Mouse (Mus musculus) frontal cortex, postnatal 10 days (tissue): ENCODE measurements around the gene Tgfbr3l.
"Not testable (repeated sequence)": the region's sequence is repeated elsewhere in the genome, so short reads cannot be mapped to it uniquely, and the experiment has no call there.

Source experiments
- DNase-seq, 2 experiments: peaks; one replicate each; pipeline ENCODE4 v3.0.0; 2022; ENCODE audit warnings: low spot score in 2 of 2, mixed read lengths in 1 of 2

Gene Tgfbr3l

DNA sequence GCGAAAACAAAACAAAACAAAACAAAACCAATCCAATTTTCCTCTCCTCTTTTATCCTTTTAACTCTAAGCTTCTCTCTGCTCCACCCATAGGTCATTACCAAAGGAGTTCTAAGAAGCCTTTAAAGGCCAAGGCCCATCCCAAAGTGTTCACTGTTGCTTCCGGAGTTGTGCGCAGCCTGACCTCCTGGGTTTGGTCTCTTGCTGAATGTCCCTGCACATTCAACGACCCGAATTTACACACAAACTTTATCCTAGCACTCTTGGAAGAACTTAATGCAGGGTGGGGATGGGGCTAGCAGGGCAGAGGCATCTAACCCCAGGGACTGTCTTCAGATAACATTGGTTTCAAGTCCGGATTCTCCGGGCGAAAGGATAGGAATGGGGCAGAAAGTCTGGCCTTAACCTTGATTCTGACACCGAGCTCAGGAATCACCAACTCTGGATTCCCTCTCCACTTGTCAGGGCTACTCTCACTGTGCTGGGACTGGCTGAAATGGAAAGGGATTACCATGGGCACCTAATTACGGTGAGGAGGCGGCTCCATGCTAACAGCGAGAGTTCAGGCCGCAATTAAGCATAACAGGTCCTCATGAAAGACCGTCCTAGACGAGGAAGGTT lies 10.1 kb upstream of the Tgfbr3l start:
- no peak for DNase-seq

DNA sequence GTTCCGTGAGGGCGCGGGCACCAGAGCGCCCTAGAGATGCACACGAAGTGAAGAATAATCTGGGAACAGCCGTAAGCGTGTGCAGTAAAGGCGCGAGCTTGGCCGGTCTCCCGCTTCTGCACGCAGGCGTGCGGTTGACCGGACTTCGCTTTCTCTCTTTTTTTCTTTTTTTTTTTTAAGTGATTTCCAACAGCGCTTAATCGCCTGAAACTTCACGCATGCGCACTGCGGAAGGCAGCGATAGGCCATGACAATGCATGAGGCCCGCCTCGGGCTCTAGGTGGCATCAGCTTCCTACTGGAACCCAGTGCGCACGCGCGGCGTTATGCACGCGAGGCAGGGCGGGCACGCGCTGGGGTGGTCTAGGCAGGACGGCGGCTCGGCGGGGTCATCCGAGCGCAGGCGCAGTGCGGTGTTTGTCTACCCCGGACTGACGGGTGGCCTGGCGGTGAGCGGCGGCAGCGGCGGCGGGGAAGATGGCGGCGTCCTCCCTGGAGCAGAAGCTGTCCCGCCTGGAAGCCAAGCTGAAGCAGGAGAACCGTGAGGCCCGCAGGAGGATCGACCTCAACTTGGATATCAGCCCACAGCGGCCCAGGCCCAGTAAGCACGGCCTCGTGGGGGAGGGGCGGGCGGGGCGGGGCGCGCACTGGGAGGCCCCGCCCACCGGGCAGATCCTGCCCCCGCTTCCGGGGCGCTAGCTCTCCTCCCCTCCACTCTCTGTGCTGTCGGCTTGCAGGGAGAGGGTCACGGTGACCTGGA lies 9.4 kb upstream of the Tgfbr3l start, which contains the start of the genes Map2k7 and Gm49320:
Gene Map2k7 (plus strand): TSS at position 307 of the 759 bp plus-strand sequence.
Gene Gm49320 (plus strand): TSS at position 432 of the 759 bp plus-strand sequence.
- peak; percentile 100 for DNase-seq

DNA sequence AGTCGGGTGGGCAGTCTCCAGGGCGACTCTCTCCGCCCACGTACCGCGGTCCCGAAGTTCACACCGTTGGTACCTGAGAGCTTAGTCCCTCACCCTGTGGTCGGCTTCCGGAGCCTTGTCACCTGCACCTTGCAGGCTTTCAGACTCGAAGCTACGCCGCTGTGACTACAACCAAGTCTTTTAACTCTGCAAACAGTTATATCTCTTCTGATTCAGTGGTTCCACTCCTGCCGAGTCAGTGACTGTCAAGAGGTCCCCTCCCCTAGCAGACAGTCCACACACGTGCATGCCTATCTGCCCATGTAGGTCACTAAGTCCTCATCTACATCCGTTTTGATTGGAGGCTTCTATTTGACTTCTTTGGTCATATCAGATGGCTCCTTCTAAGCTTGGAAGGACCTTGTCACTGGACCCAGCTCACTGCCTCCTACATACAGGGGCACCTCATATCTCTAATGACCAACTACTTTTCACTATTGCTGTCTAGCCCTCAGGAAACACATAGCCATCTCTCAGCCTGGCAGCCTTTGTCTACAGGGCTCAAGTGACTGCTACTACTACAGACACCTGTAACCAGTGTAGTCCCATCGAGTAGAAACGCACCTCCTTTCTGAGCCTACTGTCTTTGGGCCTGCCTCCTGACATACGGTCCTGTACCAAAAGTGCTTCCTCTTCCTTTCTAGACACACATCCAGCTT lies 8.7 kb upstream of the Tgfbr3l start:
- DNase-seq = no peak

DNA sequence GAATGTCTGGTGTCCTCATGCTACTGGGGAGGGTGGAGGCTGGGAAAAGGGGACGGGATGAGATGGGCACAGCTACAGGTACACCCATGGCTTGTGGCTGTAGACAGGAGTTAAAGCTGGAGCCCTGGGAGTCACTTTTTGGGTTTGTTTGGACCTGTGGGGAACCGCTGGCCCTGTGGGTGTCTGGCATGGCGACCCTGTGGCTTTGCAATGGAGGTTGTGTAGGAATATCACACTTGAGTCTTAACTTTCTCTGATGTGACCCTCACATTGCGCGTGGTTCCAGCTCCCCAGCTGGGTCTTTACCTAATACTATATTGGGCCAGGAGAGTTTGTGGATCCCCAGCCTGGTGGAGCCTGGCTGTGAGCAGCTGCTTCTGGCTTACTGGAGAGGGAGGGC lies 3.0 kb upstream of the Tgfbr3l start:
- no peak for DNase-seq

DNA sequence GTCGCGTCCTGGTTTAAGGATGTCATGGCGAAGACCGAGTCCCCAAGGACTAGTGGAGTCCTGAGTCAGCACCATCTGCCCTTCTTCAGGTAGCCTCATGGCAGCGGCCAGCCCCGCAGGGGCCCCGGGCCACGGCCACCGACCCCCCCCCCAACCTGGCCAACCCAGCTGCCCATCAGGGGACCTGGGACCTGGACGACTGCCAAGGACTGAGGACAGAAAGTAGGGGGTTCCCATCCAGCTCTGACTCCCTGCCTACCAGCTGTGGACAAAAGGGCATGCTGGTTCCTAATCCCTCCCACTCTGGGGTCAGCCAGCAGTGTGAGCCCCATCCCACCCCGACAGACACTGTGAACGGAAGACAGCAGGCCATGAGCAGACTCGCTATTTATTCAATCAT lies 2.3 kb upstream of the Tgfbr3l start:
- peak in 1 of 2 experiments; percentile 15 for DNase-seq

DNA sequence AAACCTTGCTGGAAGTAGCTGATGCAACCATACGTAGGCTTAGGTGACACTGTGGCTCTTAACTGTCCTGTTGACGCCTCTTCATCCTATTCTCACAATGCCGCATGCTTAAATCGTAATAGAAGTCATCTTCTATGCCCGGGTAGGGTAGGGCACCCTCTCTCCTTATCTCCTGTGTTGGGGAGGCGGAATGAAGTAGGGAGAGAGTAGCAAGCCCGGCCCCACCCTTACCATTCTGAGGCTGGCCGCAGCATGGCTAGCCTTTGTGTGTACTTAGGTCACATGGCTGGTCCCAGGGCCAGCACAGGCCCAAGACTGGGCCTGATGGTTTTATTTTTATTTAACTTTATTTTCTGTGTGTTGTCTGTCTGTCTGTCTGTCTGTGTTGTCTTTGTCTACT lies 773 bp upstream of the Tgfbr3l start:
- DNase-seq = no peak

DNA sequence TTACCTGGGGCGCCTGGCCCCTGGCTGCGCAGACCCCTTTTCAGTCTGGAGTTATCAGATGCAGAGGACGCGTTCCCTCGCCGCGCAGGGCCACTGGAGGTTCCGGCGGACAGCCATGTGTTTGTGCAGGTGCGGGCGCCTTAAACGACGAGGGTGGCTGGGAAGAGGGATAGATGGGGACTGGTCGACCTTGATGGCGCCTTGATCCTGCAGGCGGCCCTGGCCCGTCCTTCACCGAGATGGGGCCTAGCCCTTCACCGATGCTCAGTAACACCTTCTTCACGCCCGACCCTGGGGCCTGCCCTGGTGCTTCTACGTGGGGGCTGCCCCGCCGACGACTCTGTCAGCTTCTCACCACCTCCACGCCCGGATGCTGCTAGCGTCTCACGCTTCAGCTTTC lies 1.2 kb downstream of the Tgfbr3l start:
- DNase-seq = no peak

DNA sequence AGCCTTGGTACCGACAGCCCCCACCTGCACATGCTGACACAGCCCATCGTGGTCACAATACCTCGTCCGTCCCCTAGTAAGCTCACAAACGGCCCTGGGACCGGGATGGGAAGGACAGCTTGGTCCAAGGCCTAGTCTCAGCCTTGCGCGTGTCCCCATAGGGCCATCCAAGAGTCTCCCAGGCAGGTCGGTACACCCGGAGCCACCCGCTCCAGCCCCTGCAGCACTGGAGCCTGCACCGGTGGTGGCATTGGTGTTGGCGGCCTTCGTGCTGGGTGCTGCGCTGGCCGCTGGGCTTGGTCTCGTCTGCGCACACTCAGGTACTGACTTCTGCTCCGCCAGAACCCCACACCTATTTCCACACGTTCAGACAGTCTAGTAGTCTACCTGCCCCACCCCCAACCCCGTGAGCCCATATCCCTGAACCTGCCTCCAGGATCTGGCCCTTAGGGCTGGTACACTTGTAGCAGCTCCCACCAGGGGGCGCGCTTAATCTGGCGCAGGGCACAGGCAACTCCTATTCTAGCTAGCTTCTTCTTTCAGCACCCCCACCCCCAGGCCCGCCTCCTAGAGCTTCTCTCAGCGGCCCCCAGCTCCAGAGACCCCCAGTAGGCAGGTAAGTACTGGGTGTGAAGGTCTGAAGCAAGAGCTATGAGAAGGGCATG lies 2.4 kb downstream of the Tgfbr3l start:
- peak; percentile 82 to 84 for DNase-seq

DNA sequence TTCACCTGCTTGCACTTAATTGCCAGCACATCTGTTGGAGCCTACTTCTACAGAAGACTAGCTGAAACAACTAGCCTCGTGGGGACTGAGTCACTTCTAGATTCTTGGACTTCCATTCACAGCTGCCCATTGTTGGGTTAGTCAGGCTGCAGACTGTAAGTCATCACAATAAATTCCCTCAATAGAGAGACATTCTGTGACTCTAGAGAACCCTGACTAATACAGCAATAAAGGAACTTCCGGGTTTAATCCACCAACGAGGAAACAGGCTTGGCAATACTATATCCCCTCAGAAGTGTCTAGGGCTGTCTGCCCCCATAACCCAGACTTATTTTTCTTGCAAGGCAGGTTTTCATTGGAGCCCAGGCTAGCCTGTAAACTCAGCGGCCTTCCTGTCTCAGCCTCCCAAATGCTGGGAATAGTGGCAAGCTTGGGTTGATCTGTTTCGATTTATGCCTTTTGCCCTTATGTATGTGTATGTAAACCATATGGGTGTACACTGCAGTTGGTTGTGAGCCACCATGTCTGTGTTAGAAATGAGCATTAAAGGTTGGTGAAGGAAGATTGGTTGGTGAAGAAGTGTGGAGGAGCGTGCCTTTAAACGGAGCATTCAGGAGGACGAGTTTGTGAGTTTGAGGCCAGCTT lies 4.2 kb downstream of the Tgfbr3l start:
- peak in 1 of 2 experiments; percentile 14 for DNase-seq

DNA sequence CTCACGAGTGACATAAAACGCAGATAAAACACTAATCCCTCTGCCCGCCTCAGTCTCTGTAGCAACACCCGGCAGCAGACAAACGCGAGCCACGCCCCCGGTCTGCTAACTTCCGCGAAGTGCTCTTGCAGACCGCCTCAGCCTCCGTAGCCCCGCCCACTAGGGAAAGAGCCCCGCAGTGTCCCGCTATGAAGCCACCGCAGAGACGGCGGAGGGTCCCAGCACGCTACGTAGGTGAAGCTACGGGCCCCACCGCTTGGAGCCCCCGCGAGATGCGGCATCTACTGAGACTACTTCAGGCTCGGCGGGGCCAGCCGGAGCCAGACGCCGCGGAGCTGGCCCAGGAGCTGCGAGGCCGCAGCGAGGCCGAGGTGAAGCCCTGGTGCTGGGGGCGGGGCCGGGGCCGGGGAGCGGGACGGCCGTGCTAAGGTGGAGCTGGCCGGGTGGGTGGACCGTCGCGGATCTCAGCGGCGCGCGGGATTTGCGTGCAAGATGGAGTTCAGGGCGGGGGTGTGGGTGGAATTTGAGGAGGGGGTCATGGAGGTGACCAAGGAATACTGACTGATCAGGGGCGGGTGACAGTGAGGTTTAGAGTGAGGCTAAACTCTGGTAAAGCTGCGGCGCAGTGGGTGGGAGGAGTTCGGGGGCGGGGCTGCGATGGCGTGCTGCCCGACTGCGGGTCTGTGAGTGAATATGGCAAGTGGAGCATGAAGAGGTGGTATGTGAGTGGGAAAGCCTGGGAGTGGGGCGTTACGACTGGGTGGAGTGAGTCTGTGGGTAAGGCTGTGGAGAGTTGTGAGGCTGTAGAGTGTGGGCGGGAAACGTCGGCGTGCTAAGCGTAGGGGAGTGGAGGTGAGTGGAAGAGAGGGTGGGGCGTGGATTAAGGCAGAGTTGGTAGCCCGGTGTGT lies 5.2 kb downstream of the Tgfbr3l start, which contains the start of gene Snapc2:
Gene Snapc2 (plus strand): TSS at position 147 of the 908 bp plus-strand sequence.
- peak; percentile 90 to 95 for DNase-seq

DNA sequence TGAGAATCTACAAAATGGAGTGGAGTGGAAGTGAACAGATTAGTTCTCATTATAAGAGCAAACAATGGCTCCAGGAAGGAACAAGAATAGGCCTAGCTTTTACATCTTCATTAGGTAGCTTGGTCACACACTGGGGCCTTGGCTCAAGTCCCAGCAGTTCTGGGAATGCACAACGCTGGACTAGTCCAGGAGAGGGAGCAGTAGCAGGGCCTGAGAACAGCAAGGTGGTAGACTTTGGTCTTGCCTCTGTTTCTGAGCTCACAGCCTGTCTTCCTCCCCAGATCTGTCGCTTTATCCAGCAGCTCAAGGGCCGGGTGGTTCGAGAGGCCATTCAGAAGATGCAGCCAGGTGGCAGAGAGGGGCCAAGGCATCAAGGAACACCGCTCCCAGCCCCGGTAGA lies 6.0 kb downstream of the Tgfbr3l start:
- DNase-seq = peak; percentile 67 to 70

DNA sequence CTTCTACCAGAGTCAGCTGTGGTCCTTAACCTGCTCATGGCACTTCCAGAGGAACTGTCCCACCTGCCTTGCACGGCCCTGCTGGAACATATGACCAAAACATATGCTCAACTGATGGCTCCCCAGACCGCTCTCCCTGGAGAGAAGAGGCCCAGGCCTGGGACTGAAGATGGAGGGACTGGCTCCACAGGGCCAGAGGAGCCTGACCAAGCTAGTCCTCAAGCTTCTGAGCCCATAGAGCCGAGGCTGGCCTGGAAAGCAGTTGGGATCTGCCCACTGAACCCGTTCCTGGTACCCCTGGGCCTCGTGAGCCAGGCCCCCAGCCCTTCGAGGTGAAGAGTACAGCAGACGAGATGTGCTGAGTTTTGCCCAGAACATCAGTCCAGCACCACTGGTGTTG lies 7.5 kb downstream of the Tgfbr3l start:
- DNase-seq = not testable (repeated sequence)

DNA sequence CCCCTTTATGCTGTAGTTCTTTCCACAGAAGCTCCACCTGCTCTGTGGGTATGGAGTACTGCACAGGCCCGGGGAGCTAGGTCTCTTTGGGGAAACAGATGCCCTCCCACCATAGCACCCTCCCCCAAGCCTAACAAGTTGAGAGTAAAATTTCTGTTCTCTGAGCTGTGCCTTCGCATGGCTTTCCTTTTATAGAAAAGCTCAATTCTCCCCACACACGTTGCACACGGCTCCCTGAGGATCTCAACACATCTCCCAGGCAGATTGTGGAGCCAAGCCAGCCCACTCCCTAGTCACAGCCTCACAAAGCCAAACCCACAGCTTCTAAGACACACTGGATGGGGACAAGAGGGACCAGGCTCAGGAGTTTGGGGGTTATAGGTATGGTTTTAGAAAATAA lies 8.9 kb downstream of the Tgfbr3l start:
- DNase-seq = peak; percentile 77 to 81

DNA sequence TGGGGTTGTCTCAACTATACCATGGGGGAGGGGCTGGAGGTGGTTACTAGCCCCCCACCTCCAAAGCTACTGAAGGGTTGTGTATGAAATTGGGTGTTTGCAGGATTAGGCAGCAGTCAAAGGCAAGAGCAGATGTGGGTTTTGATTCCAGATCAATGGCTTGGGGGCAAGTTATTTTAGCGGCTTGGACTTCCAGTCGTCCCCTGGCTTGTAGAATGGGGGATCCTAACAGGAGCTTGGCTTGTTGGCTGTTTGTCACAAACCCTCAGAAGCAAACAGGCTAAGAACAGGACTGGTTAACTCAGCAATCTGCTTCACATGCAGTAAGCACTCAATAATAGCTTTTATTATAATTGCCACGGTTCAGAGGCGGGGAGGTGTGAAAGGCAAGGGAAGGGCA lies 9.3 kb downstream of the Tgfbr3l start:
- no peak for DNase-seq

DNA sequence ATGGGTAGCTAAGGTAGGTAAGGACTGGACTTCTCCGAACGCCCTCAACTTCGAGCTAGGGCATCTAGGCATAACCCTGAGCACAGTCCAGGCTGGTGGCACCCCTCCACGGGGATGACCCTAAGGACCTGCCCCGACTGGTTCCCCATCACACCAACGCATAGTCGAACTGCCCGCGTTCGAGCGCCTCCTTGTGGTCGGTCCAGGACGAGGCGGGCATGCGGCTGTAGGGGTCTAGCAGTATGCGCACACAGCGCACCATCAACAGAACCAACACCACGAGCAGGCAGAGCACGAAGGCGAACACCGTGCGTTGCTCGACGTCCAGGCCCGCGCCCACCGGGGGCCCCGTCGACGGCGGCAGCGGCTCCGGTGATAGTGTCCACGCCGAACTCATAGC lies 10.2 kb downstream of the Tgfbr3l start:
- peak; percentile 78 to 86 for DNase-seq

DNA sequence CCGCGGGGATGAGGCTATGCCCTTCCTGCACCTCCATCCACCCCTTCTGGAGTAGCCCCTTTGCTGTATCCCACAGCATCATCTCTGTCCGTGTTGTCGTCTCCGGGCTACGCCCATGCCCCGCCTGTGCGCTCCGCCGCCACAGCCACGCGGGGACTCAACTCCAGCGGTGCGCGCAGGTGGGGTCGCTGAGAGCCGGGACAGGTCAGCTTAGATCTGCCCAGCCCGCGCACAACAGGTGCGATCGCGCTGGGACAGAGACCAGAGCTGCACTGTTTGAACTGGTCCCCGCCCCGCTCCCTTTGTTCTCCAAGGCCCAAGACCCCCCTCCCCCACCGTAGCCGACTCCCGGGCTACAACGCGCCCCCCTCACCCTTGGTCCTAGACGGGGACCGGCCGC lies 10.7 kb downstream of the Tgfbr3l start:
- peak; percentile 55 to 63 for DNase-seq

DNA sequence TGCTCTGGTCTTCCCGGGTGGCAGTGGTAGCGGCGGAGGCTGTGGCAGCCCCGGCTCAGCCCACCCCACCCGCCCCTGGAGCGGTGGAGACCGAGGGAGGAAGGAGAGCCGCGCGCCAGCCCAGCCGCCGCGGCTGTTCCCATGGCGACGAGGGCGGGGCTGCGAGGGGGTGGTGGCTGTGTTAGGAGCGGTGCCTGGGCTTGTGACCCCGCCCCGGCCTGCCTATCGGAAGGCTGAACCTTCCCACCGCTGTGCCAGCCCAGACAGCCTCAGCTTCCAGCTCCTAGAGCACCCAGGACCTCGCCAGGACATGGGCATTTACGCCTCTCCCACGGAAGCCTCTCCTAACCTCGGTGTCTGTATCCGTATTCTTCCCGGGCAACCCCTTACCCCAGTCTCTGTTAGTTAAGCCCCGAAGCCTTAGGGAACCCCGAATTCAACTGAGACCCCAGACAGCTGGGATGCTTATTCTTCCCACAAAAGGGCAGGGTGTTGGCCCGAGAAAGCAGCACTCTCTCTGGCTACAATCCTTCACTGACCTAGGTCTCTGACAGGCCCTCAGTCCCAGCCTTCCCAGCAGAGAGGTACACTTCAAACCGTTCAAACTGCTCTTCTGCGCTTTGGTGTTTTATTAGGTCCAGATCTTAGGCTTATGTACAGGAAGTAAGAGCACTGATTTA lies 11.3 kb downstream of the Tgfbr3l start, which contains the start of gene Ctxn1:
Gene Ctxn1 (minus strand): TSS at position 150 of the 680 bp plus-strand sequence.
- DNase-seq = peak; percentile 90 to 92

DNA sequence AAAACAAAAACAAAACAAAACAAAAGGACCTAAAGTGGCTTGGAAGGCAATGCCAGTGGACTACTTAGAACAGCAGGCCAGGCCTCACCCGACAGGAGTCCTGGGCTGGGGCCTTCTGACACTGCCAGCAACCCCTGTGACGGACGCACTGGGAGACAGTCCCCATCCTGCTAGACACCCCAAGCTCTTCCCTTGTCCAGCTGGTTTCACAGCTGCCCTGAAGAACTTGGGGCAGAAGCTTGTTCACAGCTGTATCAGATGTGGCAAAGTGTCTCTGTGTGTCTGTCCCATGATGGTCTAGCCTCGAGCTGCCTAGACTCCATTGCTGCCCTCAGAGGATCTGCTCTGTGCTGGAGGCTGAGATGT lies 11.8 kb downstream of the Tgfbr3l start:
- peak in 1 of 2 experiments; percentile 17 for DNase-seq

DNA sequence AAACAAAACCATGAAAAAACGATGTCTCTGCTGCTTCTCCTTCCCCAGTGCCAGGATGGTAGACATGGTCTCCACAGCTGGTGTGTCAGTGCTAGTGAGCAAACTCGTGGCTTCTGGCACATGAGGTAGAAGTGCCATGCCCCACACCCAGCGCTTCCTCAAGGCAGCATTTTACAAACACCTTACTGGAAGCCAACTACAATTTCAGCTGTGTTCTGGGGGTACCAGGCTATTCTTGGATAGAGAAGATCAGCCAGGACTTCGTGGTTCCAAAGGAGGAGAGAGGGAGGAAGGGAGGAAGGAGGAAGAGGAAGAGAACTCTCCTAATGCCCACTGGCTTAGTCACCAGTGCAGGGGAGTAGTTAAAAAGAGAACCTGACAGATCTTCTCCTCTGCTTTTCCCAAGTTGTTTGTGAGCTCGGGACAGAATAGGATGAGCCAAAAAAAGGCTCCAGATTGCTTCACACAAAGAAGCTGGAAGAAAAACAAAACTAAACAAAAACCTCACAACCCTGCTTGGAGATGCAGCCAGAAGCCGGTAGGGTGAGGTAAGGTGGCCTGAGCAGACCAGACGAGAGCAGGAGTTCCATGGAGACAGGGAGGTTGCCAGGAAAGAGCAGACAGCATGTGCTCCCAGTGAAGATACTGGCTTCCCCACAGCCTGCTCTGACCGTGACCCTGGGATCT lies 15.2 kb downstream of the Tgfbr3l start:
- DNase-seq = no peak
